Mouse (Mus musculus) heart, embryonic 11.5 days (tissue): ENCODE data around the gene Mrtfa. TPM values are rescaled to one million over a fixed set of nuclear protein-coding genes. Genes with fewer than 3 reads are reported as not detected.

ENCODE experiments used
- ATAC-seq: fragments of 200-750 bp; cut with Nextera tagmentation; replicated peaks from 2 replicates; pipeline ENCODE4 v1.8.0; 2017; ENCODE audit warnings: moderate library complexity; ENCODE audit not compliant: insufficient number of reproducible peaks, low FRiP score, low TSS enrichment
- H3K27ac ChIP-seq: fragments of 300-500 bp; sonication (generic); 2 replicates; pipeline ENCODE4 v1.5.1; 2014; ENCODE audit warnings: mild to moderate bottlenecking, low read depth, low read length
- H3K27me3 ChIP-seq: fragments of 300-500 bp; sonication (generic); 2 replicates; pipeline ENCODE4 v1.6.1; 2014; ENCODE audit warnings: mild to moderate bottlenecking, low read length, mixed read lengths; ENCODE audit not compliant: control insufficient read depth, insufficient read depth
- H3K36me3 ChIP-seq: fragments of 300-500 bp; sonication (generic); 2 replicates; pipeline ENCODE4 v1.6.1; 2014; ENCODE audit warnings: mild to moderate bottlenecking, low read length, moderate library complexity, mixed read lengths; ENCODE audit not compliant: control insufficient read depth, insufficient read depth
- H3K4me1 ChIP-seq: fragments of 300-500 bp; sonication (generic); 2 replicates; pipeline ENCODE4 v1.6.1; 2014; ENCODE audit warnings: low read length; ENCODE audit not compliant: control insufficient read depth, insufficient read depth
- H3K4me2 ChIP-seq: fragments of 300-500 bp; sonication (generic); 2 replicates; pipeline ENCODE4 v1.6.1; 2014; ENCODE audit warnings: mild to moderate bottlenecking, moderate library complexity
- H3K4me3 ChIP-seq: fragments of 300-500 bp; sonication (generic); 2 replicates; pipeline ENCODE4 v1.5.1; 2014; ENCODE audit warnings: low read depth, low read length
- H3K9ac ChIP-seq: fragments of 300-500 bp; sonication (generic); 2 replicates; pipeline ENCODE4 v1.6.1; 2014; ENCODE audit warnings: mild to moderate bottlenecking, low read depth, low read length, moderate library complexity
- H3K9me3 ChIP-seq: fragments of 300-500 bp; sonication (generic); replicated peaks from 2 replicates; pipeline ENCODE4 v1.6.1; 2016; ENCODE audit warnings: low read length; ENCODE audit not compliant: control insufficient read depth
- WGBS: fragments of 180-500 bp; shearing (Covaris S2); extraction: QIAGEN DNeasy Blood & Tissue Kit; methylation state at CpG from one replicate; pipeline ENCODE4 v1.1.7; 2014; ENCODE audit not compliant: insufficient replicate concordance; 5-methylcytosine and 5-hydroxymethylcytosine counted together
- polyA plus RNA-seq: library from polyadenylated mRNA; unstranded; fragments of >200 nt; fragmentation: Nextera tagmentation; extraction: Ambion mirVana; gene quantifications from 2 replicates; pipeline ENCODE4 v1.2.1, GENCODE M21; 2014

Gene Mrtfa
- polyA plus RNA-seq, 1 experiment from 2014 or later = 20.9 TPM

- no peak for ATAC-seq
- H3K27me3 ChIP-seq = no peaks in the 10 kb centered on the region
- WGBS = 69% methylated on average over 7 of the region's 7 CpGs
- H3K9me3 ChIP-seq = no peaks in the 10 kb centered on the region
- H3K4me1 ChIP-seq = no peaks in the 10 kb centered on the region
- no peak overlapping the region for H3K4me3 ChIP-seq
- H3K9ac ChIP-seq = no peak overlapping the region
- no peak overlapping the region for H3K4me2 ChIP-seq
- no peak overlapping the region for H3K27ac ChIP-seq
- H3K36me3 ChIP-seq = no peaks in the 10 kb centered on the region
Observed at GRCm38 (mm10) chr15:81158517-81159120, 31.9 kb downstream of the Mrtfa start.

GRCm38 (mm10) chr15:81156453-81156852 lies 34.1 kb downstream of the Mrtfa start:
- Histone ChIP-seq H3K4me1 (no peaks in the 10 kb centered on the region), H3K27me3 (no peaks in the 10 kb centered on the region), H3K4me2 (no peak overlapping the region), H3K9me3 (no peaks in the 10 kb centered on the region), H3K36me3 (no peaks in the 10 kb centered on the region), H3K9ac (no peak overlapping the region), H3K4me3 (no peak overlapping the region), H3K27ac (no peak overlapping the region)
- 72% methylated on average over 2 of the region's 2 CpGs for WGBS
- no peak for ATAC-seq

- Histone ChIP-seq H3K9me3 (no peaks in the 10 kb centered on the region), H3K4me2 (no peak overlapping the region), H3K4me1 (no peaks in the 10 kb centered on the region), H3K9ac (no peak overlapping the region), H3K4me3 (no peak overlapping the region), H3K36me3 (no peaks in the 10 kb centered on the region), H3K27me3 (no peaks in the 10 kb centered on the region), H3K27ac (no peak overlapping the region)
- ATAC-seq = no peak
- WGBS = 97% methylated on average over 3 of the region's 3 CpGs
Observed at GRCm38 (mm10) chr15:81155845-81156244, 34.7 kb downstream of the Mrtfa start.

- no peaks in the 10 kb centered on the region for H3K27me3 ChIP-seq
- no peak overlapping the region for H3K4me2 ChIP-seq
- H3K9ac ChIP-seq = no peak overlapping the region
- no peak for ATAC-seq
- no peaks in the 10 kb centered on the region for H3K36me3 ChIP-seq
- no peaks in the 10 kb centered on the region for H3K9me3 ChIP-seq
- H3K4me1 ChIP-seq = no peaks in the 10 kb centered on the region
- no peak overlapping the region for H3K27ac ChIP-seq
- no peak overlapping the region for H3K4me3 ChIP-seq
- WGBS = 72% methylated on average over 2 of the region's 2 CpGs
Observed at GRCm38 (mm10) chr15:81154846-81155624, 35.5 kb downstream of the Mrtfa start.

- no peak overlapping the region for H3K27ac ChIP-seq
- no peaks in the 10 kb centered on the region for H3K36me3 ChIP-seq
- H3K9ac ChIP-seq = no peak overlapping the region
- no peak overlapping the region for H3K4me3 ChIP-seq
- H3K27me3 ChIP-seq = no peaks in the 10 kb centered on the region
- 62% methylated on average over 11 of the region's 11 CpGs for WGBS
- no peaks in the 10 kb centered on the region for H3K9me3 ChIP-seq
- peaks cover 8% of the 10 kb centered on the region; the same call in 1 of the 2 replicates for H3K4me1 ChIP-seq
- no peak for ATAC-seq
- H3K4me2 ChIP-seq = no peak overlapping the region
Observed at GRCm38 (mm10) chr15:81141956-81142576, 48.5 kb downstream of the Mrtfa start.

- 90% methylated on average over 5 of the region's 5 CpGs for WGBS
- Histone ChIP-seq H3K9me3 (no peaks in the 10 kb centered on the region), H3K36me3 (no peaks in the 10 kb centered on the region), H3K9ac (no peak overlapping the region), H3K4me1 (peaks cover 10% of the 10 kb centered on the region; the same call in 1 of the 2 replicates), H3K27me3 (no peaks in the 10 kb centered on the region), H3K4me2 (no peak overlapping the region), H3K4me3 (no peak overlapping the region), H3K27ac (no peak overlapping the region)
- no peak for ATAC-seq
Observed at GRCm38 (mm10) chr15:81140004-81140403, 50.6 kb downstream of the Mrtfa start.

GRCm38 (mm10) chr15:81137298-81137697 lies 53.3 kb downstream of the Mrtfa start:
- Histone ChIP-seq H3K4me1 (peaks cover 8% of the 10 kb centered on the region; the same call in 1 of the 2 replicates), H3K4me2 (no peak overlapping the region), H3K4me3 (no peak overlapping the region), H3K36me3 (no peaks in the 10 kb centered on the region), H3K9ac (no peak overlapping the region), H3K9me3 (no peaks in the 10 kb centered on the region), H3K27me3 (no peaks in the 10 kb centered on the region), H3K27ac (no peak overlapping the region)
- ATAC-seq = no peak
- 23% methylated on average over 6 of the region's 6 CpGs for WGBS

- no peaks in the 10 kb centered on the region for H3K36me3 ChIP-seq
- no peaks in the 10 kb centered on the region for H3K27me3 ChIP-seq
- H3K27ac ChIP-seq = no peak overlapping the region
- ATAC-seq = no peak
- 0 out of 2 replicates have a peak, but pooled peaks cover 6% of the 10 kb centered on the region for H3K4me1 ChIP-seq
- no peaks in the 10 kb centered on the region for H3K9me3 ChIP-seq
- no peak overlapping the region for H3K4me3 ChIP-seq
- no peak overlapping the region for H3K4me2 ChIP-seq
- WGBS = 96% methylated on average over 2 of the region's 2 CpGs
- H3K9ac ChIP-seq = no peak overlapping the region
Observed at GRCm38 (mm10) chr15:81133781-81134180, 56.8 kb downstream of the Mrtfa start.
